Mouse (Mus musculus): Measurements from ENCODE around the gene Dusp28.

GRCm38 (mm10) chr1:92877431-92877978 lies 29.3 kb upstream of the Dusp28 start:
- TF ChIP-seq CTCF (conservative IDR thresholded peaks at IDR 0.05; ENCODE audit: insufficient read depth, insufficient read length, low read depth, low read length) (no peak), POLR2A (IDR thresholded peaks at IDR 0.05; ENCODE audit: low read depth, low read length) (no peak)
